Mouse (Mus musculus): ENCODE measurements around the gene Pigw.

GRCm38 (mm10) chr11:84879007-84879771 is 896 bp downstream of the Pigw start:
- no peak for TF ChIP-seq CTCF (IDR thresholded peaks at IDR 0.05; ENCODE audit: low read depth, low read length)
- no peak for TF ChIP-seq POLR2A (IDR thresholded peaks at IDR 0.05; ENCODE audit: extremely low read depth, insufficient read depth, low read length)
